In genomic region chr1:155013784-155014183, GRCm38 (mm10) we compare ENCODE assay signal across 18 mouse cellular contexts.
A peak's percentile ranks its signal among the peaks of the same experiment; 100 is the strongest.
DNase-seq lines count a peak whose midpoint lies in the region; TF ChIP-seq lines count a peak whose summit lies in the region.
"Had no signal": no experiment of that assay in that cellular context is flagged by ENCODE, and none has a peak within 500 bp of the region (broad histone marks: within the 10 kb centered on the region; RNA-seq: fewer than 3 reads in every experiment).

No protein-coding gene starts in this region.

- DNase-seq in layer of hippocampus, adult 2 months (ENCODE audit: low spot score in 2 of 2) = peak; percentile 54 to 79
- no peak for DNase-seq in layer of hippocampus, postnatal 25 days (ENCODE audit: extremely low spot score in 1 of 2, low spot score in 1 of 2)
- peak; percentile 59 for DNase-seq in A20 (ENCODE audit: low read depth, low spot score)
- DNase-seq in brain, adult 2 months (ENCODE audit: low read depth, low spot score) = peak; percentile 77
- DNase-seq in layer of hippocampus, postnatal 36 days = peak; percentile 51 to 54
- DNase-seq in adrenal gland, adult 18-20 months (ENCODE audit: low spot score in 2 of 2) = no peak
- DNase-seq in spleen, postnatal 4 days (ENCODE audit: low spot score in 2 of 2) = no peak
- no peak for DNase-seq in testis, postnatal 10 days (ENCODE audit: low spot score)
- DNase-seq: adrenal gland, adult 8-10 months; cerebellum, postnatal 14 days; gastrocnemius, adult 2 months; kidney, adult 9 months; spleen, adult 18-20 months had no signal

- TF ChIP-seq CTCF in layer of hippocampus, adult 2 months (conservative IDR thresholded peaks at IDR 0.05) = no peak

- no peak overlapping the region for H3K4me3 ChIP-seq in layer of hippocampus, adult 2 months
- H3K4me3 ChIP-seq: embryonic facial prominence, embryonic 13.5 days; forebrain, embryonic 12.5 days; gastrocnemius, adult 2 months; megakaryocyte, embryonic 14.5 days had no signal

- H3K27ac ChIP-seq in layer of hippocampus, adult 2 months = peak overlapping the region; percentile 89
- H3K27ac ChIP-seq: embryonic facial prominence, embryonic 13.5 days; forebrain, embryonic 12.5 days; gastrocnemius, adult 2 months; hindbrain, embryonic 14.5 days; liver, embryonic 14.5 days had no signal

Comparison
In these comparisons a context has a peak if more than half of its experiments do, and no peak if none do; other contexts are left out.
1. DNase-seq: peak in layer of hippocampus, adult 2 months (2 of 2), A20 (single experiment), brain, adult 2 months (single experiment) and layer of hippocampus, postnatal 36 days (2 of 2); none in layer of hippocampus, postnatal 25 days (0 of 2), adrenal gland, adult 18-20 months (0 of 2), spleen, postnatal 4 days (0 of 2) and testis, postnatal 10 days (single experiment).